26 mouse cellular contexts compared by ENCODE assay signal in the genomic region with DNA sequence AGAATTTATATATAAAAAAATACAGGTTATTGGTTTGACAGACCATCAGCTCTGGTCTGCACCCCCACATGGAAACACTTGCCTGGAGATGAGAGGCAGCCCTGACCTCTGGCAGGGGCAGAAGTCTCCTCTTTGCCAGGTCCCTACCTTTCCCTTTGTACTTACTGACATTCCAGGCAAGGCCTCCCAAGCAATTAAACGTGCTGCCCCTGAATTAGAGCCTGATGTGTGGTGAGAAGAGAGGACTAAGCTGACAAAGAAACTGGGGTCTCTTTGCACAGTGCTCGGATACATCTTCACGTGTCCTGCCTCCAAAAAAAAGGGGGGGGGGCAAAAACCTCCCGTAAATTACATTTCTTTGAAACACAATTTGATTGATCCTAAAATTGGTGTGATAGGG.
DNase-seq lines count a peak whose midpoint lies in the region; ATAC-seq and TF ChIP-seq lines count a peak whose summit lies in the region.
"Had no signal": no experiment of that assay in that cellular context is flagged by ENCODE, and none has a peak within 500 bp of the region (broad histone marks: within the 10 kb centered on the region; RNA-seq: fewer than 3 reads in every experiment).

No protein-coding gene starts in this region.

- no peak overlapping the region for H3K9ac ChIP-seq in forebrain, embryonic 16.5 days (replicated peaks; ENCODE audit: low read depth, low read length)
- H3K9ac ChIP-seq in forebrain, embryonic 13.5 days, result no peak overlapping the region
- H3K9ac ChIP-seq in forebrain, postnatal 0 days, result no peak overlapping the region
- H3K9ac ChIP-seq: embryonic facial prominence, embryonic 13.5 days; heart, embryonic 13.5 days; hindbrain, embryonic 12.5 days; hindbrain, embryonic 15.5 days had no signal

- no peak overlapping the region for H3K4me3 ChIP-seq in forebrain, embryonic 10.5 days
- H3K4me3 ChIP-seq in forebrain, embryonic 16.5 days (replicated peaks; ENCODE audit: low read length), result no peak overlapping the region
- H3K4me3 ChIP-seq in forebrain, embryonic 13.5 days, result no peak overlapping the region
- no peak overlapping the region for H3K4me3 ChIP-seq in forebrain, postnatal 0 days (ENCODE audit: low read depth, low read length)
- no peak overlapping the region for H3K4me3 ChIP-seq in embryonic facial prominence, embryonic 10.5 days
- H3K4me3 ChIP-seq: embryonic facial prominence, embryonic 13.5 days; erythroblast, embryonic 14.5 days; heart, adult 2 months; heart, embryonic 10.5 days; heart, embryonic 13.5 days; hindbrain, embryonic 12.5 days; hindbrain, embryonic 15.5 days had no signal

- WGBS in forebrain, embryonic 10.5 days, result 30% methylated on average over 4 of the region's 4 CpGs
- 16% methylated on average over 4 of the region's 4 CpGs for WGBS in forebrain, embryonic 16.5 days
- 13% methylated on average over 4 of the region's 4 CpGs for WGBS in forebrain, embryonic 13.5 days
- 28% methylated on average over 4 of the region's 4 CpGs for WGBS in forebrain, postnatal 0 days
- 36% methylated on average over 4 of the region's 4 CpGs for whole genome bisulfite sequencing in embryonic facial prominence, embryonic 10.5 days

- no peaks in the 10 kb centered on the region for H3K36me3 ChIP-seq in forebrain, embryonic 10.5 days (replicated peaks)
- H3K36me3 ChIP-seq in forebrain, embryonic 16.5 days (ENCODE audit: control insufficient read depth, insufficient read depth), result no peaks in the 10 kb centered on the region
- H3K36me3 ChIP-seq in forebrain, embryonic 13.5 days (ENCODE audit: poor library complexity, severe bottlenecking), result no peaks in the 10 kb centered on the region
- H3K36me3 ChIP-seq in forebrain, postnatal 0 days (ENCODE audit: insufficient read depth), result no peaks in the 10 kb centered on the region
- no peaks in the 10 kb centered on the region for H3K36me3 ChIP-seq in embryonic facial prominence, embryonic 10.5 days (replicated peaks)
- H3K36me3 ChIP-seq: embryonic facial prominence, embryonic 13.5 days; G1E; heart, embryonic 10.5 days; heart, embryonic 13.5 days; hindbrain, embryonic 12.5 days; hindbrain, embryonic 15.5 days had no signal

- no peak for DNase-seq in forebrain, embryonic 10.5 days (ENCODE audit: extremely low spot score, low spot score)
- no peak for DNase-seq in forebrain, postnatal 0 days
- peak; percentile 45 for DNase-seq in embryonic facial prominence, embryonic 10.5 days (ENCODE audit: low spot score)
- DNase-seq in urinary bladder, adult 18-20 months (ENCODE audit: low spot score in 2 of 2), result no peak
- no peak for DNase-seq in adrenal gland, postnatal 36 days
- DNase-seq: adrenal gland, postnatal 10 days; B cell, adult 2 months; cerebellum, adult 11-12 months; cerebellum, adult 8-10 months; cerebellum, postnatal 36 days; gastrocnemius, postnatal 25 days; heart, adult 2 months; heart, postnatal 14 days; kidney, adult 2 months had no signal

- no peak for ATAC-seq in forebrain, embryonic 16.5 days
- ATAC-seq in forebrain, embryonic 13.5 days, result peak; percentile 48
- no peak for ATAC-seq in forebrain, postnatal 0 days
- ATAC-seq: intestine, postnatal 0 days; Patski had no signal

- no peak overlapping the region for H3K4me2 ChIP-seq in forebrain, embryonic 16.5 days (ENCODE audit: low read length)
- no peak overlapping the region for H3K4me2 ChIP-seq in forebrain, embryonic 13.5 days
- H3K4me2 ChIP-seq in forebrain, postnatal 0 days (ENCODE audit: low read depth), result no peak overlapping the region
- H3K4me2 ChIP-seq: embryonic facial prominence, embryonic 13.5 days; heart, embryonic 13.5 days; hindbrain, embryonic 12.5 days; hindbrain, embryonic 15.5 days had no signal

- peaks cover 32% of the 10 kb centered on the region for H3K4me1 ChIP-seq in forebrain, embryonic 10.5 days
- H3K4me1 ChIP-seq in forebrain, embryonic 16.5 days (replicated peaks; ENCODE audit: control insufficient read depth, insufficient read depth, low read length), result peaks cover 17% of the 10 kb centered on the region
- H3K4me1 ChIP-seq in forebrain, embryonic 13.5 days, result peaks cover 24% of the 10 kb centered on the region
- peaks cover 9% of the 10 kb centered on the region; the same call in 1 of the 2 replicates for H3K4me1 ChIP-seq in forebrain, postnatal 0 days (ENCODE audit: insufficient read depth)
- peaks cover 20% of the 10 kb centered on the region for H3K4me1 ChIP-seq in embryonic facial prominence, embryonic 10.5 days
- H3K4me1 ChIP-seq: hindbrain, embryonic 12.5 days; hindbrain, embryonic 15.5 days had no signal

- peak overlapping the region; percentile 82 for H3K27ac ChIP-seq in forebrain, embryonic 10.5 days
- no peak overlapping the region for H3K27ac ChIP-seq in forebrain, embryonic 16.5 days (ENCODE audit: low read length)
- H3K27ac ChIP-seq in forebrain, embryonic 13.5 days, result peak overlapping the region; percentile 48; the same call in 1 of the 2 replicates
- no peak overlapping the region for H3K27ac ChIP-seq in forebrain, postnatal 0 days (ENCODE audit: low read depth, low read length)
- H3K27ac ChIP-seq in embryonic facial prominence, embryonic 10.5 days (replicated peaks), result 0 out of 2 replicates have a peak overlapping the region, but pooled peaks have one; percentile 26
- H3K27ac ChIP-seq: embryonic facial prominence, embryonic 13.5 days; heart, adult 2 months; heart, embryonic 10.5 days; heart, embryonic 13.5 days; hindbrain, embryonic 12.5 days; hindbrain, embryonic 15.5 days had no signal

- no peaks in the 10 kb centered on the region for H3K27me3 ChIP-seq in forebrain, embryonic 10.5 days (ENCODE audit: poor library complexity, severe bottlenecking)
- H3K27me3 ChIP-seq in forebrain, embryonic 16.5 days (replicated peaks; ENCODE audit: control insufficient read depth, insufficient read depth, low read length), result no peaks in the 10 kb centered on the region
- H3K27me3 ChIP-seq in forebrain, embryonic 13.5 days, result no peaks in the 10 kb centered on the region
- no peaks in the 10 kb centered on the region for H3K27me3 ChIP-seq in forebrain, postnatal 0 days (ENCODE audit: insufficient read depth, low read length)
- 0 out of 2 replicates have a peak, but pooled peaks cover 9% of the 10 kb centered on the region for H3K27me3 ChIP-seq in embryonic facial prominence, embryonic 10.5 days (replicated peaks; ENCODE audit: low read depth, poor library complexity, severe bottlenecking)
- H3K27me3 ChIP-seq: CH12.LX; embryonic facial prominence, embryonic 13.5 days; heart, embryonic 13.5 days; hindbrain, embryonic 12.5 days; hindbrain, embryonic 15.5 days; Patski had no signal

- TF ChIP-seq CTCF in forebrain, postnatal 0 days (IDR thresholded peaks at IDR 0.05; ENCODE audit: low read depth), result no peak

- H3K9me3 ChIP-seq in forebrain, embryonic 10.5 days, result peaks cover 5% of the 10 kb centered on the region; the same call in 1 of the 2 replicates
- H3K9me3 ChIP-seq in forebrain, embryonic 16.5 days (ENCODE audit: control insufficient read depth, low read length), result no peaks in the 10 kb centered on the region
- H3K9me3 ChIP-seq in forebrain, embryonic 13.5 days (replicated peaks), result no peaks in the 10 kb centered on the region
- H3K9me3 ChIP-seq in forebrain, postnatal 0 days (ENCODE audit: low read length), result no peaks in the 10 kb centered on the region
- H3K9me3 ChIP-seq in embryonic facial prominence, embryonic 10.5 days, result no peaks in the 10 kb centered on the region
- H3K9me3 ChIP-seq: embryonic facial prominence, embryonic 13.5 days; heart, embryonic 10.5 days; heart, embryonic 13.5 days; hindbrain, embryonic 12.5 days; hindbrain, embryonic 15.5 days had no signal

Comparison
In these comparisons a context has a peak if more than half of its experiments do, and no peak if none do; other contexts are left out.
1. H3K27ac ChIP-seq: peak in forebrain, embryonic 10.5 days (single experiment), forebrain, embryonic 13.5 days (single experiment) and embryonic facial prominence, embryonic 10.5 days (single experiment); none in forebrain, embryonic 16.5 days (single experiment) and forebrain, postnatal 0 days (single experiment).